Mouse (Mus musculus): ENCODE results near the gene Lonp1. TPM values are rescaled to one million over a fixed set of nuclear protein-coding genes. Genes with fewer than 3 reads are reported as not detected.

The Lonp1 gene
- polyA plus RNA-seq, 1 experiment from 2014 or later: 46.4 TPM

DNA sequence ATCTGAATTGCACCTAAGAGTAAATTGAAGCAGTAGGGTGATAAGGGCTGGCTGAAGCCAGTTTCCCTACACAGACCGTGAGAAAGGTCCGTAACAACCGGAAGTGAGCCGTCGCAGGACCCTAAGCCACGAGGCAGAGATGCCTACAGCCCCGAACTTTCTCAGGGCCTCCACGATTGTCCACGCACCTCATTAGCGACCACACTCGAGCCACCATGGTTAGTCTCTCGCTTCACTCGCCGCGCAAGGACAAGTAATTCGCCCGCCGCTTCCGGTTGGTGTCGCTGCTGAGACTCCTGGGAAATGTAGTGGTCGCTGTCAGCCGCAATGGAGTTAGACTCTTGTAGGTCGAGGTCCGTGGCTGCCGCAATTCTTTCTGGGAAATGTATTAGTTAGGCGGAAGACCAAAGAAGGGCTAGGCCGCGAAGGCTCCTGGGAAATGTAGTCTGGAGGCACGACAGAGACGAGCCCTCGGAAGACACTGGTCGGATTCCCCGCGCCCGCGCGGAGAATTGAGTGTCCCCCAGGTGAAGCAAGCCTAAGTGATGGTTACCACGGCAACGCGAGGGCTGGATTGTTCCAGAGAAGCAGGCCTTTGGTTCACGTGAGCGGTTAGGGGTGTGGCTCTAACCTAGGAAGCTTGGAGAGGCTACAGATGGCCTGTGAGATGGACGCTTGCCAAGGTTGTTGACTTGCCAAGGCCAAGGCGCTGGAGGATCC is 17.1 kb downstream of the Lonp1 start, which contains the start of gene 2410015M20Rik:
Gene 2410015M20Rik (minus strand): TSS at position 320 of the 720 bp plus-strand sequence.
- ATAC-seq (replicated peaks; ENCODE audit: insufficient number of reproducible peaks, insufficient read depth, low FRiP score, low read depth): peak; percentile 84
- Histone ChIP-seq H3K27ac (peak within 1 kb of the TSS; percentile 80), H3K4me2 (peak within 1 kb of the TSS; percentile 78), H3K36me3 (peaks cover 35% of the 10 kb centered on the region), H3K4me3 (peak within 1 kb of the TSS; percentile 71), H3K27me3 (no peaks in the 10 kb centered on the region), H3K9ac (peak within 1 kb of the TSS; percentile 73), H3K4me1 (replicated peaks) (peaks cover 33% of the 10 kb centered on the region), H3K9me3 (replicated peaks) (no peaks in the 10 kb centered on the region)
- under 1% methylated on average over 44 of the region's 44 CpGs for WGBS

DNA sequence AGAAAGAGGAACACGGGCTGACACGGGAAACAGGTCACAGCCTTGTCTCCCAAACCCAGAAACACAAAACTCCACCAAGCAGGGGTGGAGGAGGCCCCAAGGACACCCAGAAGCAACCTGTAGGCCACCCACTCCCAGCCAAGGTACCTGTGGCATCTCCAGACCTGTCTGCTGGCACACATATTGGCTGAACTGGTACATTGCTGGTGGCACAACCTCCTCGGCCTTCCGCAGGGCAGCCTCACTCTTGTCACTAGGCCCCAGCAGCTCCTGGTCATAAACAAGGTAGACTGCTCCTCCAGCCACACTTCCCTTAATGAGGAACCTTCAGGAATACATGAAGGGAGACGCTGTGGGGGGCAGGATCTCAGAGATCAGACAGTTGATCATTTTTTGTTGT is 18.0 kb downstream of the Lonp1 start:
- peaks cover 27% of the 10 kb centered on the region for H3K4me1 ChIP-seq (replicated peaks)
- H3K4me3 ChIP-seq: peak overlapping the region; percentile 71
- H3K9ac ChIP-seq: peak overlapping the region; percentile 73
- H3K9me3 ChIP-seq (replicated peaks): no peaks in the 10 kb centered on the region
- H3K4me2 ChIP-seq: peak overlapping the region; percentile 78
- WGBS: 34% methylated on average over 5 of the region's 5 CpGs
- H3K27me3 ChIP-seq: no peaks in the 10 kb centered on the region
- peak overlapping the region; percentile 80; the same call in 1 of the 2 replicates for H3K27ac ChIP-seq
- peaks cover 40% of the 10 kb centered on the region for H3K36me3 ChIP-seq
- ATAC-seq (replicated peaks; ENCODE audit: insufficient number of reproducible peaks, insufficient read depth, low FRiP score, low read depth): no peak

DNA sequence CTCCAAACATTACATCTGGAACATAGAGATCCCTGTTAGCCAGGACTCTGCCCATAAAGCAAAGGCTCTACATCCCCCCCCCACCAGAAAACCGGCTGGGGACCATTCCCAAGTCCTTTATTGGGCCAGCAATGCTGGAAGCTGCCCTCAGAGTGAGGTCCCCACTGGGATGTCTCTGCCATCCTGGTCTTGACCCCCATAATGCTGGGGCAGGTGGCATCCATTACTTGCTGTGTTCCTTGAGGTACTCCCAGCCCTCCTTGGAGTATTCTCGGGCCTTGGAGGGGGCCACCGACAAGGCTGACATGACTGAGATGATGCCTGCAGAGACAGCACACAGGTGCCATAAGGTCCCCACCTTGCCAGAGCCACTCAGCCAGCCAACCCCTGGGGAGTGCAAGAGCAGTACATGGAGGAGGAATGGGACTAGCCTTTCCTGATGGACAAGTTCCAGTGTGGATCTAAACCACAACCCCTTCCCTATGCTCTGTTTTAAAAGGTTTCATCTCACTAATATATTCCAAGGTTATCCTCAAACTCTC is 19.1 kb downstream of the Lonp1 start:
- peaks cover 51% of the 10 kb centered on the region for H3K36me3 ChIP-seq
- no peaks in the 10 kb centered on the region for H3K27me3 ChIP-seq
- no peaks in the 10 kb centered on the region for H3K9me3 ChIP-seq (replicated peaks)
- no peak overlapping the region for H3K9ac ChIP-seq
- no peak for ATAC-seq (replicated peaks; ENCODE audit: insufficient number of reproducible peaks, insufficient read depth, low FRiP score, low read depth)
- peaks cover 27% of the 10 kb centered on the region for H3K4me1 ChIP-seq (replicated peaks)
- no peak overlapping the region for H3K4me2 ChIP-seq
- no peak overlapping the region for H3K27ac ChIP-seq
- H3K4me3 ChIP-seq: no peak overlapping the region
- 67% methylated on average over 3 of the region's 3 CpGs for WGBS

DNA sequence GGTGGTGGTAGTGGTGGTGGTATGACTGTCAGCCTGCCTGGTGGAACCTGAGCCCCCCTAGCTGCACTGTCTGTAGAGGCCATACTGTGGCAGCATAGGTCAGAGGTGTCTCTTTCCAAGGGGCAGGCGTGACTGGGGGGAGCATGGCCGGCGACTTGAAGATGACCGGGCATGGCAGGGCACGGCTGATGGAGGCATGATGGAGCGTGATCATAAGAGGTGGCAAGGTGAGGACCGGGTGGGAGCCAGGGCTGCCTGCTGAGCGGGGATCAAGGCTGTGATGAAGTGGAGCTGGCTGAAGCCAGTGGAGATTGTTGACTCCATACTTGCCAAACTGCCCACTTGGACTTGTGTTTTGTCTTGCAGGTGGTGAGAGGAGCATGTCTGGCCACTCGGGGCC is 21.3 kb downstream of the Lonp1 start:
- no peaks in the 10 kb centered on the region for H3K27me3 ChIP-seq
- H3K9ac ChIP-seq: no peak overlapping the region
- H3K27ac ChIP-seq: no peak overlapping the region
- peaks cover 16% of the 10 kb centered on the region for H3K4me1 ChIP-seq (replicated peaks)
- no peak for ATAC-seq (replicated peaks; ENCODE audit: insufficient number of reproducible peaks, insufficient read depth, low FRiP score, low read depth)
- 84% methylated on average over 9 of the region's 9 CpGs for WGBS
- no peaks in the 10 kb centered on the region for H3K9me3 ChIP-seq (replicated peaks)
- H3K4me3 ChIP-seq: no peak overlapping the region
- peaks cover 72% of the 10 kb centered on the region for H3K36me3 ChIP-seq
- no peak overlapping the region for H3K4me2 ChIP-seq

DNA sequence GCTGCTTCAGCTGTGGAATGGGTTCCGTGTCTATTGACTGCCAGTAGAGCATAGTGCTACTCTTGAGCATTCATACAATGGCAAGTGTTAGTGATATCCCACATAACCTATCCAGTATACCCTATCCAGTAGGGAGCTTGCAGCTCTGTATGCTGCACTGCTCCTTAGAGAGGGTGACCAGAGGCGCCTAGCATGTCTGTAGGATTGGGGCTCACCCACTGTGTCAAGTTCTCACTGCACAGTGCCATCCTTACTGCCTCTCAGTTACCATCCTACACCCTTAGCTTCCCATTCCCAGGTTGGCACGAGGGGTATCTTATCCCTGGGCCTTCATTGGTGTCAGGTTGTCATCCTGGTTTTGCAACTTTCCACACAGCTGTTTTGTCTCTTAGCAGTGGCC is 22.3 kb downstream of the Lonp1 start:
- no peak overlapping the region for H3K27ac ChIP-seq
- peaks cover 11% of the 10 kb centered on the region for H3K4me1 ChIP-seq (replicated peaks)
- H3K9me3 ChIP-seq (replicated peaks): no peaks in the 10 kb centered on the region
- H3K4me3 ChIP-seq: no peak overlapping the region
- WGBS: 86% methylated on average over 3 of the region's 3 CpGs
- H3K4me2 ChIP-seq: no peak overlapping the region
- H3K27me3 ChIP-seq: no peaks in the 10 kb centered on the region
- ATAC-seq (replicated peaks; ENCODE audit: insufficient number of reproducible peaks, insufficient read depth, low FRiP score, low read depth): no peak
- no peak overlapping the region for H3K9ac ChIP-seq
- H3K36me3 ChIP-seq: peaks cover 83% of the 10 kb centered on the region

DNA sequence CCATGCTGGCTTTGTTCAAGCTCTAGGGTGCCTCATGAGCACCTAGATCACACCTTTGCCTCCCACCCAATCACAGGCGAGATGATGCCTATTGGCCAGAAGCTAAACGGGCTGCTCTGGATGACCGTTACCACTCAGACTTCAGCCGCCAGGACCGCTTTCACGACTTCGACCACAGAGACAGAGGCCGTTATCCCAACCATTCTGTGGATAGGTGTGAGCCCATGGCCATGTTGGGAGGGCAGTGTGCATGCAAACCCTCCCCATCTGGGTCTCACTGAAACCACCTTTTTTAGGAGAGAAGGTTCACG is 22.7 kb downstream of the Lonp1 start:
- peaks cover 86% of the 10 kb centered on the region for H3K36me3 ChIP-seq
- H3K4me1 ChIP-seq (replicated peaks): peaks cover 11% of the 10 kb centered on the region
- no peak overlapping the region for H3K9ac ChIP-seq
- no peak overlapping the region for H3K4me3 ChIP-seq
- H3K4me2 ChIP-seq: no peak overlapping the region
- ATAC-seq (replicated peaks; ENCODE audit: insufficient number of reproducible peaks, insufficient read depth, low FRiP score, low read depth): no peak
- no peaks in the 10 kb centered on the region for H3K9me3 ChIP-seq (replicated peaks)
- no peaks in the 10 kb centered on the region for H3K27me3 ChIP-seq
- WGBS: 89% methylated on average over 9 of the region's 9 CpGs
- H3K27ac ChIP-seq: no peak overlapping the region

DNA sequence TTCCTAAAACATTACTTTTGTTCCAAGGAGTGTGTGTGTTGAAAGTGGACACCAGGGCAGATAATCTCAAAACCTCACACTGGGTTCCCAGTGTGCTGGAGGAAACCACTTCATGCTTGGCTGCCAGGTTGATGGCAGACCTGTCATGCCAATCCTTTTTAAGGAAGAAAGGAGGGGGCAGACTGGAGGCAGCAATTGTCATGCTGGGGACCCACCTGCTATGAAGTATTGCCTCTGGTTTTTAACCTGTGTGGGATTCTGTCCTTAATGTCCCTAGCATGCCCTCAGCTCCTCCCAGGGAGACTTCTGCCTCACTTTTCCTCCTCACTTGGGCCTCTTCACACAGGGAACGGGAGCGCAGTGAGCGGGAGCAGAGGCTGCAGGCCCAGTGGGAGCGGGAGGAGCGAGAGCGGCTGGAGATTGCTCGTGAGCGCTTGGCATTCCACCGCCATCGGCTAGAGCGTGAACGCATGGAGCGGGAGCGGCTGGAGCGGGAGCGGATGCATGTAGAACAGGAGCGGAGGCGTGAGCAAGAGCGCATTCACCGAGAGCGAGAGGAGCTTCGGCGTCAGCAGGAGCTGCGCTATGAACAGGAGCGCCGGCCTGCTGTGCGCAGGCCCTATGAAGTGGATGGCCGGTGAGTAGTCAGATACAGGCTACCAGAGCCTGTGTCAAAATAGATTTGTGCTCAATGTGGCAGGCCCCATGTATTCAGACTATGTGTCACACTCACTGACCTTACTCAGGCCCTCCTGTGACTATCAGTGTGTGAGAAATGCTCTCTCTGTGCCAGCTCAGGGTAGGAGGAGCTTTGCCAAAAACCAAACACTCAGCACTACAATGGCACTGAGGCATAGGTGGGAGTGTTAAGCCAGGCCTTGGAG is 23.3 kb downstream of the Lonp1 start:
- Histone ChIP-seq H3K27me3 (no peaks in the 10 kb centered on the region), H3K9me3 (replicated peaks) (no peaks in the 10 kb centered on the region), H3K9ac (no peak overlapping the region), H3K4me3 (no peak overlapping the region), H3K4me1 (replicated peaks) (peaks cover 6% of the 10 kb centered on the region), H3K4me2 (no peak overlapping the region), H3K36me3 (peaks cover 86% of the 10 kb centered on the region), H3K27ac (no peak overlapping the region)
- WGBS: 93% methylated on average over 28 of the region's 28 CpGs
- no peak for ATAC-seq (replicated peaks; ENCODE audit: insufficient number of reproducible peaks, insufficient read depth, low FRiP score, low read depth)

DNA sequence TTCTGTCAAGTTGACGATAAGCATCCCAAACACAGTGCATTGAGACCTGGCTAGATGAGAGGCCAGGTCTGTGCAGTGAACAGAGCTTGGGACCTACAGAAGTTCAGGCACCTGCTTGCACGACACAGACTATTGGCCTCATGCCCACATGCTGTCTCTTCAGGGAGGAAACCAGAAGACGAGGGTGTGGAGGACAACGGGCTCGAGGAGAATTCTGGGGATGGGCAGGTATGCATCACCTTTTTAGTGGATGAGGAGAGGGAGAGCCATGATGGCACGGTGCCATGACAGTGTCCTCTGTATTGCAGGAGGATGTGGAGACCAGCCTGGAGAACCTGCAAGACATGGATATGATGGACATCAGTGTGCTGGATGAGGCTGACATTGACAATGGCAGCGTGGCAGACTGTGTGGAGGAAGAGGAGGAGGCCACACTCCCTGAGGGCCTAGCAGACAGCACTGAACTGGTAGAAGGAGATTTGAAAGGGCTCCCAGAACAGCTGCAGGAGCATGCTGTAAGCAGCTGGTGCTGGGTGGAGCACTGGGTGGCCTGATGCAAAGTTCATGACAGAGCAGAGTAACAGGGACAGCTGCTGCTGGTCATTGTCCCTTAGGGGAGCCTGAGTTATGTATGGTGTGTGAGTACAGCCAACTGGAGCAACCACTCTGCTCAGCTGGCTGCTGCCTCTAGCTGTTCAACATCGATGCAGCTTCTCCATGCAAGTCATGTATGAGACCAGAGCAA is 33.0 kb downstream of the Lonp1 start:
- no peak for ATAC-seq (replicated peaks; ENCODE audit: insufficient number of reproducible peaks, insufficient read depth, low FRiP score, low read depth)
- Histone ChIP-seq H3K4me1 (replicated peaks) (peaks cover 11% of the 10 kb centered on the region), H3K27me3 (no peaks in the 10 kb centered on the region), H3K4me2 (no peak overlapping the region), H3K36me3 (peaks cover 93% of the 10 kb centered on the region), H3K9ac (no peak overlapping the region), H3K9me3 (replicated peaks) (no peaks in the 10 kb centered on the region), H3K4me3 (no peak overlapping the region), H3K27ac (no peak overlapping the region)
- WGBS: 81% methylated on average over 8 of the region's 8 CpGs

DNA sequence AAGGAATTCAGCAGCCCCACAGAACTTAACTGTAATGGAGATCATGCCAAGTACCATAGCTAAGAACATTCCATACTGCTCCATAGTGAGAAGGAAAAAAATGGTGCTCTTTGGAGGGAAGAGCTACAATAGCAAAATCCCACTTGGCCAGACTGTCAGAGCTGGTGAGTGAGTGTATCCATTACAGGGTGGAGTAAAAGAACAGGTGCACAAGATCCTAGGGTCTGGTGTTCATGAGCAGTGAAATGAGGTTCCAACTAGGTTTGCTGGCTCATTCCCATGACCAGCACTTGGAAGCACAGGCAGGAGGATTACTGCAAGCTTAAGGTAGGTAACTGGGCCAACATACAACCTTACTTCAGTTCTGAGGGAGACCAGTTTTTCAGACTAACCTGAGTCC is 34.1 kb downstream of the Lonp1 start:
- no peak for ATAC-seq (replicated peaks; ENCODE audit: insufficient number of reproducible peaks, insufficient read depth, low FRiP score, low read depth)
- H3K4me3 ChIP-seq: no peak overlapping the region
- no peaks in the 10 kb centered on the region for H3K9me3 ChIP-seq (replicated peaks)
- peaks cover 22% of the 10 kb centered on the region for H3K4me1 ChIP-seq (replicated peaks)
- H3K9ac ChIP-seq: no peak overlapping the region
- no peak overlapping the region for H3K27ac ChIP-seq
- no peak overlapping the region for H3K4me2 ChIP-seq
- peaks cover 96% of the 10 kb centered on the region for H3K36me3 ChIP-seq
- H3K27me3 ChIP-seq: no peaks in the 10 kb centered on the region

DNA sequence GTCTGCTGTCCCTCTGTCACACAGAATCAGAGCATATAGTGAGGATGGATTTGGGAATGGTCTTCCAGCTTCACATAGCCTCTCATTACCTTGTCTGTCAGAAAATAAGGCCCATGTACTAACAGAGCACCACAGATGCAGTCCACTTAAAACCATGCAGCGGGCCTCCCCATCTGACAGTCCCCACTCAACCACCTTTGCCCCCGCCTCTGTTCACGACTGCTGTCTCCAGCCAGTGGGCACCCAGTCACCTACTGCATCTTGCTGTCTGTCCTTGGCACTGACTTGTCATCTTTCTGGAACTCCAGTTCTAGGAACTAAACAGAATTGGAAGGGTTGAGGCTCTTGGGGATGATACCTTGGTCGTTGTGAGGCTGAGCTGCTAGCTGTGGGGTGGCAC is 37.8 kb downstream of the Lonp1 start:
- peaks cover 40% of the 10 kb centered on the region for H3K4me1 ChIP-seq (replicated peaks)
- no peaks in the 10 kb centered on the region for H3K27me3 ChIP-seq
- no peak overlapping the region for H3K4me3 ChIP-seq
- no peak overlapping the region for H3K27ac ChIP-seq
- no peaks in the 10 kb centered on the region for H3K9me3 ChIP-seq (replicated peaks)
- WGBS: 96% methylated on average over 4 of the region's 4 CpGs
- H3K36me3 ChIP-seq: peaks cover 64% of the 10 kb centered on the region
- ATAC-seq (replicated peaks; ENCODE audit: insufficient number of reproducible peaks, insufficient read depth, low FRiP score, low read depth): no peak
- H3K4me2 ChIP-seq: no peak overlapping the region
- no peak overlapping the region for H3K9ac ChIP-seq

DNA sequence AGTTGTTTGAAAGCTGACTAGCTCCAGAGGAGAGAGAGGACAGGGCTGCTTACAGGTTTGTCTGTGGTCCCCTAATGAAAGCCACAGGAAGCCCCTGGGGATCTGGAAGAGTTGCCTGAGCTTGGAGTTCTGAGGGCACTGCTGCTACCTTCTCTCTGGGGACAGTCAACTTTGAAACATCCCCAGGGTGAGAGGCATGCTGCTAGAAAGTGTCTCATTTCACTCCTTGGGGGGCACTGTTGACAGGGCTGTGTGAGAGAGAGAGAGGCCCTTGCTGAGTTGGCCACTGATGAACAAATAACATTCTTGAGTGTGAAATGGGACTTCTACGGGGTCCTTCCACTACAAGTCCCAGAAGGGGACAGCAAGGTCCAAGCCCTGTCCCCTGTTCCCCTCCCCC is 38.9 kb downstream of the Lonp1 start:
- Histone ChIP-seq H3K9ac (no peak overlapping the region), H3K4me1 (replicated peaks) (peaks cover 47% of the 10 kb centered on the region), H3K4me3 (no peak overlapping the region), H3K9me3 (replicated peaks) (no peaks in the 10 kb centered on the region), H3K36me3 (peaks cover 53% of the 10 kb centered on the region), H3K27me3 (no peaks in the 10 kb centered on the region), H3K27ac (no peak overlapping the region), H3K4me2 (no peak overlapping the region)
- no peak for ATAC-seq (replicated peaks; ENCODE audit: insufficient number of reproducible peaks, insufficient read depth, low FRiP score, low read depth)
- WGBS: 56% methylated on average over 1 of the region's 1 CpGs
